ENCODE assay signal across 31 mouse cellular contexts in the genomic region with DNA sequence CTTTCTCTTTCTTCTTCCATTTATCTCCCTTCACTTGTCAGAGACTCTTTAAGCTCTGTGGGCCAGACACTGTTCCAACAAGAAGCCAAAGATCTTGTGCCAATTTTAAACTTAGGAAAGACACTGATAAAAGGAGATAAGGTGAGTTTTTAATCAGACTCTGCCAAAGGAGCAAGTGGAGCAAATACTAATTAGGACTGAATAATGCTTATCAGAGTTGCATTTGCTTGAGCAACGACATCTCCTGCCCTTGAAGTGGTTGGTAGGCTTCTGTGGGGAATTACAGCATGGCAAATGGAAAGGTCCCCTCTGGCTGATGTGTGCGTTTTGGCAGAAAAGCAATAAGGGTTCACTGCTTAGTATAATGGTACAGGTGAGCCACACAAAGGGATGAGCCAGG. TPM values are rescaled to one million over a fixed set of nuclear protein-coding genes. Genes with fewer than 3 reads are reported as not detected.
DNase-seq lines count a peak whose midpoint lies in the region; ATAC-seq and TF ChIP-seq lines count a peak whose summit lies in the region.
"Had no signal": no experiment of that assay in that cellular context is flagged by ENCODE, and none has a peak within 500 bp of the region (broad histone marks: within the 10 kb centered on the region; RNA-seq: fewer than 3 reads in every experiment).

No protein-coding gene starts in this region.

- H3K4me3 ChIP-seq in liver, embryonic 11.5 days (ENCODE audit: low read depth, low read length), result no peak overlapping the region
- H3K4me3 ChIP-seq in liver, postnatal 0 days (ENCODE audit: low read depth, low read length), result no peak overlapping the region
- H3K4me3 ChIP-seq in liver, embryonic 15.5 days (replicated peaks), result no peak overlapping the region
- H3K4me3 ChIP-seq in forebrain, embryonic 15.5 days, result no peak overlapping the region
- H3K4me3 ChIP-seq: embryonic facial prominence, embryonic 12.5 days; embryonic facial prominence, embryonic 15.5 days; hindbrain, embryonic 12.5 days; hindbrain, embryonic 15.5 days had no signal

- 35% methylated on average over 2 of the region's 2 CpGs for WGBS in liver, embryonic 11.5 days
- 42% methylated on average over 2 of the region's 2 CpGs for WGBS in liver, postnatal 0 days (ENCODE audit: insufficient replicate concordance)
- 20% methylated on average over 2 of the region's 2 CpGs for WGBS in liver, embryonic 15.5 days (ENCODE audit: insufficient replicate concordance)
- 58% methylated on average over 2 of the region's 2 CpGs for WGBS in forebrain, embryonic 15.5 days

- peak overlapping the region; percentile 47 for H3K4me2 ChIP-seq in liver, embryonic 11.5 days
- H3K4me2 ChIP-seq in liver, postnatal 0 days (ENCODE audit: low read depth, low read length), result no peak overlapping the region
- peak overlapping the region; percentile 0 for H3K4me2 ChIP-seq in liver, embryonic 15.5 days
- no peak overlapping the region for H3K4me2 ChIP-seq in forebrain, embryonic 15.5 days (replicated peaks)
- H3K4me2 ChIP-seq: embryonic facial prominence, embryonic 12.5 days; embryonic facial prominence, embryonic 15.5 days; heart, embryonic 11.5 days; hindbrain, embryonic 12.5 days; hindbrain, embryonic 15.5 days had no signal

- no peak for DNase-seq in liver, embryonic 11.5 days (ENCODE audit: low spot score)
- DNase-seq in liver, postnatal 0 days, result no peak
- DNase-seq in cerebellum, postnatal 4 days (ENCODE audit: low spot score in 2 of 2), result no peak
- DNase-seq in urinary bladder, adult 18-20 months (ENCODE audit: low spot score in 2 of 2), result no peak
- DNase-seq: adrenal gland, adult 2 months; adrenal gland, postnatal 14 days; cerebellum, adult 11-12 months; cerebellum, adult 8-10 months; cerebellum, postnatal 10 days; cerebellum, postnatal 36 days; gastrocnemius, postnatal 10 days; gastrocnemius, postnatal 36 days had no signal

- TF ChIP-seq CTCF in liver, postnatal 0 days (IDR thresholded peaks at IDR 0.05; ENCODE audit: low read depth), result no peak

- no peaks in the 10 kb centered on the region for H3K36me3 ChIP-seq in liver, embryonic 11.5 days (ENCODE audit: control insufficient read depth, insufficient read depth, low read length)
- no peaks in the 10 kb centered on the region for H3K36me3 ChIP-seq in liver, postnatal 0 days (replicated peaks; ENCODE audit: insufficient read depth, low read length)
- no peaks in the 10 kb centered on the region for H3K36me3 ChIP-seq in liver, embryonic 15.5 days (replicated peaks)
- H3K36me3 ChIP-seq in forebrain, embryonic 15.5 days, result no peaks in the 10 kb centered on the region
- H3K36me3 ChIP-seq: embryonic facial prominence, embryonic 12.5 days; embryonic facial prominence, embryonic 15.5 days; hindbrain, embryonic 12.5 days; hindbrain, embryonic 15.5 days had no signal

- H3K9me3 ChIP-seq in liver, embryonic 11.5 days (ENCODE audit: control insufficient read depth, low read length), result no peaks in the 10 kb centered on the region
- no peaks in the 10 kb centered on the region for H3K9me3 ChIP-seq in liver, postnatal 0 days (ENCODE audit: low read length)
- no peaks in the 10 kb centered on the region for H3K9me3 ChIP-seq in liver, embryonic 15.5 days (replicated peaks)
- H3K9me3 ChIP-seq in forebrain, embryonic 15.5 days, result no peaks in the 10 kb centered on the region
- H3K9me3 ChIP-seq: embryonic facial prominence, embryonic 12.5 days; embryonic facial prominence, embryonic 15.5 days; hindbrain, embryonic 12.5 days; hindbrain, embryonic 15.5 days had no signal

- peak overlapping the region; percentile 68 for H3K27ac ChIP-seq in liver, embryonic 11.5 days (ENCODE audit: low read depth, low read length)
- H3K27ac ChIP-seq in liver, postnatal 0 days (ENCODE audit: low read depth), result no peak overlapping the region
- H3K27ac ChIP-seq in liver, embryonic 15.5 days (replicated peaks), result peak overlapping the region; percentile 10; the same call in 1 of the 2 replicates
- H3K27ac ChIP-seq in forebrain, embryonic 15.5 days (replicated peaks), result no peak overlapping the region
- H3K27ac ChIP-seq: embryonic facial prominence, embryonic 12.5 days; embryonic facial prominence, embryonic 15.5 days; hindbrain, embryonic 12.5 days; hindbrain, embryonic 15.5 days had no signal

- H3K4me1 ChIP-seq in liver, embryonic 11.5 days (replicated peaks; ENCODE audit: control insufficient read depth, insufficient read depth, low read length), result peaks cover 23% of the 10 kb centered on the region
- peaks cover 7% of the 10 kb centered on the region for H3K4me1 ChIP-seq in liver, postnatal 0 days (ENCODE audit: insufficient read depth)
- peaks cover 33% of the 10 kb centered on the region for H3K4me1 ChIP-seq in liver, embryonic 15.5 days (replicated peaks)
- no peaks in the 10 kb centered on the region for H3K4me1 ChIP-seq in forebrain, embryonic 15.5 days
- H3K4me1 ChIP-seq: hindbrain, embryonic 12.5 days; hindbrain, embryonic 15.5 days had no signal

- H3K27me3 ChIP-seq in liver, embryonic 11.5 days (replicated peaks; ENCODE audit: control insufficient read depth, insufficient read depth, low read length), result no peaks in the 10 kb centered on the region
- no peaks in the 10 kb centered on the region for H3K27me3 ChIP-seq in liver, postnatal 0 days (ENCODE audit: insufficient read depth, low read length)
- H3K27me3 ChIP-seq in liver, embryonic 15.5 days, result no peaks in the 10 kb centered on the region
- no peaks in the 10 kb centered on the region for H3K27me3 ChIP-seq in forebrain, embryonic 15.5 days
- H3K27me3 ChIP-seq: embryonic facial prominence, embryonic 12.5 days; embryonic facial prominence, embryonic 15.5 days; hindbrain, embryonic 12.5 days; hindbrain, embryonic 15.5 days had no signal

- no peak for ATAC-seq in liver, embryonic 11.5 days (replicated peaks; ENCODE audit: low FRiP score)
- no peak for ATAC-seq in liver, postnatal 0 days
- ATAC-seq in common myeloid progenitor, adult 5-6 weeks (replicated peaks; ENCODE audit: low read depth, poor library complexity, severe bottlenecking), result 0 out of 2 replicates have a peak, but pooled peaks have one; percentile 1
- no peak; the same call in 1 of the 2 replicates for ATAC-seq in liver, embryonic 15.5 days (ENCODE audit: insufficient read depth)
- peak; percentile 44 for ATAC-seq in megakaryocyte-erythroid progenitor cell, adult 5-6 weeks (replicated peaks; ENCODE audit: low FRiP score, low TSS enrichment, poor library complexity, severe bottlenecking)
- ATAC-seq in forebrain, embryonic 15.5 days (replicated peaks), result no peak
- ATAC-seq: forebrain, embryonic 14.5 days had no signal

- no peak overlapping the region for H3K9ac ChIP-seq in liver, embryonic 11.5 days (ENCODE audit: low read depth, low read length)
- no peak overlapping the region for H3K9ac ChIP-seq in liver, postnatal 0 days (replicated peaks)
- H3K9ac ChIP-seq in liver, embryonic 15.5 days, result no peak overlapping the region
- no peak overlapping the region for H3K9ac ChIP-seq in forebrain, embryonic 15.5 days (replicated peaks)
- H3K9ac ChIP-seq: embryonic facial prominence, embryonic 12.5 days; embryonic facial prominence, embryonic 15.5 days; hindbrain, embryonic 12.5 days; hindbrain, embryonic 15.5 days had no signal

- TF ChIP-seq EP300 in liver, postnatal 0 days (IDR thresholded peaks at IDR 0.05; ENCODE audit: low read depth), result no peak

RNA-seq across cellular contexts. Expression of gene AI481877, which starts 18.9 kb away (rescaled TPM):
- not detected in 2 replicates for polyA plus RNA-seq in liver, embryonic 11.5 days (2014; fragmentation: Nextera tagmentation; extraction: Ambion mirVana)
- polyA plus RNA-seq in liver, postnatal 0 days (2015; fragmentation: Nextera tagmentation; extraction: Ambion mirVana), result not detected in 2 replicates
- not detected in 2 replicates for total RNA-seq in common myeloid progenitor, adult 5-6 weeks (2017)
- not detected in 2 replicates for polyA plus RNA-seq in liver, embryonic 15.5 days (2015; fragmentation: Nextera tagmentation; extraction: Ambion mirVana)
- total RNA-seq in megakaryocyte-erythroid progenitor cell, adult 5-6 weeks (2014; fragmentation: Nextera tagmentation), result not detected in 2 replicates
- not detected in 2 replicates for total RNA-seq in megakaryocyte-erythroid progenitor cell, adult 5-6 weeks (2017)
- polyA plus RNA-seq in forebrain, embryonic 15.5 days (2015; fragmentation: Nextera tagmentation; extraction: Ambion mirVana), result not detected in 2 replicates
- total RNA-seq: adrenal gland, adult 2 months; adrenal gland, postnatal 14 days; gastrocnemius, adult 18-20 months; gastrocnemius, postnatal 10 days; gastrocnemius, postnatal 36 days; granulocyte monocyte progenitor cell, adult 5-6 weeks; heart, adult 8-10 months; heart, postnatal 25 days; hematopoietic stem cell, adult 5-6 weeks had no signal
- polyA plus RNA-seq: adrenal gland, adult 2 months; brain, embryonic 14.5 days; embryonic facial prominence, embryonic 12.5 days; embryonic facial prominence, embryonic 15.5 days; forebrain, embryonic 11.5 days; forebrain, embryonic 14.5 days; heart, embryonic 11.5 days; heart, embryonic 14.5 days; heart, postnatal 0 days; hindbrain, embryonic 12.5 days; hindbrain, embryonic 15.5 days had no signal

RNA-seq across cellular contexts. Expression of gene Ugcg, which starts 31.4 kb away (rescaled TPM):
- polyA plus RNA-seq in liver, embryonic 11.5 days (2014; fragmentation: Nextera tagmentation; extraction: Ambion mirVana), result 25.9 and 26.1 TPM in 2 replicates
- polyA plus RNA-seq in liver, postnatal 0 days (2015; fragmentation: Nextera tagmentation; extraction: Ambion mirVana), result 8.3 and 8.4 TPM in 2 replicates
- 107 and 108 TPM in 2 replicates for total RNA-seq in common myeloid progenitor, adult 5-6 weeks (2017)
- polyA plus RNA-seq in liver, embryonic 15.5 days (2015; fragmentation: Nextera tagmentation; extraction: Ambion mirVana), result 5.0 and 5.6 TPM in 2 replicates
- 223 and 236 TPM in 2 replicates for total RNA-seq in megakaryocyte-erythroid progenitor cell, adult 5-6 weeks (2014; fragmentation: Nextera tagmentation)
- total RNA-seq in megakaryocyte-erythroid progenitor cell, adult 5-6 weeks (2017), result 225 and 282 TPM in 2 replicates
- 14.2 and 15.7 TPM in 2 replicates for polyA plus RNA-seq in forebrain, embryonic 15.5 days (2015; fragmentation: Nextera tagmentation; extraction: Ambion mirVana)

Comparison
In these comparisons a context has a peak if more than half of its experiments do, and no peak if none do; other contexts are left out.
1. H3K27ac ChIP-seq: peak in liver, embryonic 11.5 days (single experiment) and liver, embryonic 15.5 days (single experiment); none in liver, postnatal 0 days (single experiment) and forebrain, embryonic 15.5 days (single experiment).
2. H3K4me2 ChIP-seq: peak in liver, embryonic 11.5 days (single experiment) and liver, embryonic 15.5 days (single experiment); none in liver, postnatal 0 days (single experiment) and forebrain, embryonic 15.5 days (single experiment).
3. ATAC-seq: peak in common myeloid progenitor, adult 5-6 weeks (single experiment) and megakaryocyte-erythroid progenitor cell, adult 5-6 weeks (single experiment); none in liver, embryonic 11.5 days (single experiment), liver, postnatal 0 days (single experiment), liver, embryonic 15.5 days (single experiment) and forebrain, embryonic 15.5 days (single experiment).